Mouse (Mus musculus): ENCODE results near the gene Zfp273. TPM values are rescaled to one million over a fixed set of nuclear protein-coding genes. Genes with fewer than 3 reads are reported as not detected.
A peak's percentile ranks its signal among the peaks of the same experiment; 100 is the strongest.
"Not testable (repeated sequence)": the region's sequence is repeated elsewhere in the genome, so short reads cannot be mapped to it uniquely, and the experiment has no call there.

Gene Zfp273
- polyA plus RNA-seq, 1 experiment from 2014 or later, result 12.1 TPM

DNA sequence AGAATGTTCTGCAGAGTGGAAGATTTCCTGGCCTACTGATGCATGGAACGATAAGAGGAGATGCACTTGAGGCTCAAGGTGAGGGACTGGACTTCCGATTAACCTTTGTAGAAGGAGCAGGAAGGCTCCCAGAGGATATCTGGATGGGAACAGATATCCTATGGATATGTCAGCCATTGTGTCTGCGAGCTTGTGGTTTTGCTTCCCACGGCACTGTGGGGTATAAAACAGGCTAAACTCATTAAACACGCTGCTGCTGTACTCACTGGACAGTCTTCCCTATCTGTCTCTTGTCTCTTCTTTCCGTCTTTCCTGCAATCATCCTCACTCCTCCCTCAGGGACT, 30.2 kb downstream of the Zfp273 start:
- 37% methylated on average over 6 of the region's 6 CpGs for WGBS
- peak; percentile 64; the same call in 1 of the 2 replicates for ATAC-seq (ENCODE audit: low FRiP score)
- H3K4me2 ChIP-seq, result peak overlapping the region; percentile 57
- peaks cover 11% of the 10 kb centered on the region for H3K4me1 ChIP-seq (replicated peaks)
- H3K4me3 ChIP-seq, result peak overlapping the region; percentile 43
- H3K9me3 ChIP-seq, result no peaks in the 10 kb centered on the region
- no peaks in the 10 kb centered on the region for H3K36me3 ChIP-seq
- peak overlapping the region; percentile 68; the same call in 1 of the 2 replicates for H3K9ac ChIP-seq
- H3K27me3 ChIP-seq, result no peaks in the 10 kb centered on the region
- H3K27ac ChIP-seq, result peak overlapping the region; percentile 66; the same call in 1 of the 2 replicates

DNA sequence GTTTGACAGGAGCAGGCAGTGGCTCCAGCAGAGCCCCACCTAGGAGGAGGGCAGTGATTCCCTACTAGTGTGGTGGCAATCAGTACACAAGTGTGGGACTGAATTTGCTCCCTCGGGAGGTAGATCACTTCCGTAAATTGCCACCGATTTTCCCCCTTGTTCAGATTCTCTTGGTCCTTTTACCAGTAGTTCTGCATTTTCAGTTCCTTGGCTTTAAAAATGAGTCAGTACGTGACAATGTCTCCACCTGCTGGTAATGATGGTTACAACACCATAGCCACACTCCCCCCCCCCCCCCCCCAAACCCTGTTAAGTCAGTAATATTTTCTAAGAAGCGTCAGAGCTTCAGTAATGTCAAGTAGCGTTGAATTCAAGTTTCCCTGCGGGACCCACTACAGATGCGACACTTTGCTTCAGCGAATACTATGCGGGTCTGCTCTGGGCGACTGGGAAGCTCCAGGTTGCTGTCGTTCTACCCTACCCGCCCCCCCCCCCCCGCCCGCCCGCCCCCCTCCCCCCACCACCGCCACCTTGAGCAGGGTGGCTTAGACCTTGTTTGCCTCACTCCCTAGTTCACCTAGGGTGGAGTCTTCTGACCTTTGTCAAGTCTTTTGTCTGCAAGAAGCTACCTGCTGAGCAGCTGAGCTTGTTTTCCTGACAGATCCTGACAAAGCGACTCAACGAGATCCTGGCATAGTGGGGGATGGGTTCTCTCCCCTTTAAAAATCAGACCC, 30.7 kb downstream of the Zfp273 start:
- peaks cover 11% of the 10 kb centered on the region for H3K4me1 ChIP-seq (replicated peaks)
- H3K27ac ChIP-seq, result peak overlapping the region; percentile 66; the same call in 1 of the 2 replicates
- H3K4me3 ChIP-seq, result peak overlapping the region; percentile 43
- WGBS, result 0% methylated on average over 15 of the region's 19 CpGs
- peak overlapping the region; percentile 68 for H3K9ac ChIP-seq
- H3K27me3 ChIP-seq, result no peaks in the 10 kb centered on the region
- peak; percentile 89 for ATAC-seq (ENCODE audit: low FRiP score)
- H3K36me3 ChIP-seq, result no peaks in the 10 kb centered on the region
- H3K4me2 ChIP-seq, result peak overlapping the region; percentile 57
- H3K9me3 ChIP-seq, result no peaks in the 10 kb centered on the region

DNA sequence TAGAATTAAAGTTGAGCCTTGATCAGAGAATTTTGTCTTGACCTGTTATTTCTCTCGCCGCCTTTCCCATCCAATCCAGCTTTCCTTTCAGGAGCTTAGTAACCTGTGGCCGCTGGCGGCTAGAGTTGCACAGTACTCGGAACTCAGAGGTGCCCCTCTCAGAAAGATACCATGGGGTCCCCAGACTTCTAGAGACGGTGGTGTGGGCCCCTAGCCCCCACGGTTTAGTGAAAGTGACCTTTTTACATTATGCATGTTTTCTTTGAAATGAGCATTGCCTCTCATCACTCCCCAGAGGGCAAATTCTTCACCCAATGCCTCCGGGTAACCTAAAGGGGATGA, 31.3 kb downstream of the Zfp273 start:
- Histone ChIP-seq H3K27me3 (no peaks in the 10 kb centered on the region), H3K4me2 (peak overlapping the region; percentile 57), H3K9ac (peak overlapping the region; percentile 68), H3K36me3 (no peaks in the 10 kb centered on the region), H3K4me3 (peak overlapping the region; percentile 43), H3K27ac (no peak overlapping the region), H3K4me1 (replicated peaks) (peaks cover 11% of the 10 kb centered on the region), H3K9me3 (no peaks in the 10 kb centered on the region)
- WGBS, result 23% methylated on average over 8 of the region's 8 CpGs
- ATAC-seq (ENCODE audit: low FRiP score), result peak; percentile 76

DNA sequence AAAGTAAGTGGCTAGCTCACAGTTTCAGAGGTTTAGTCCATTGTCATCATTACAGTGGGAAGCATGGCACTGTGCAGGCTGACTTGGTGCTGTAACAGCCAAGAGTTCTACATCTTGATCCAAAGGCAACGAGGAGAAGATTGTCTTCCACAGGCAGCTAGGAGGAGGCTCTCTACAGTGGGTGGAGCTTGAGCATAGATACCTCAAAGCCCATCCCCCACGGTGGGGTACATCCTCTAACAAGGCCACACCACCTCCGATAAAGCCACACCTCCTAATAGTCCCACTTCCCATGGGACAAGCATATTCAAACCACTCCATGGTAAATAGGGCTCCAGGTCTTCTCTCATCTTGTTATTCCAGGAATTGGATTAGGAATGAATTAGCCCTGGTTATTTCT, 36.8 kb downstream of the Zfp273 start:
- H3K36me3 ChIP-seq, result no peaks in the 10 kb centered on the region
- WGBS, result 80% methylated on average over 3 of the region's 3 CpGs
- no peak for ATAC-seq (ENCODE audit: low FRiP score)

DNA sequence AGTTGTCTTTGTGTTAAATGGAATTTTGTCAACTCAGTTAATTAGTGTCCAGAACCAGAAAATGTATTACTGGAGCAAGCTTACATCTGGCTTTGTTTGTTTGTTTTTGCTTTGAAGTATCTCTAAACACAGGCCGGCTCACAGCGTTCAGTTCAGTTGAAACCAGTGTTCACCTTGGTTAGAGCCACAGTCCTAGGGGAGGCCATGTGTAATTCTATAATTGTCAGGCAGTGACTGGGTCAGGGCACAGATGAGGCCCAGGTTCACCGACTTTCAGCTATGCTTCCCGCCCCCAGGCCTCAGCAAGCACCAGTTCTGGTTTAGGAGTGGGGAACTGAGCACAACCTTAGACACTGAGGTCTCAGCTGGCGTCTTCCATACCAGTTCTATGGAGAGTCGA, 39.6 kb downstream of the Zfp273 start:
- H3K4me2 ChIP-seq, result no peak overlapping the region
- H3K4me3 ChIP-seq, result no peak overlapping the region
- H3K27ac ChIP-seq, result no peak overlapping the region
- no peak for ATAC-seq (ENCODE audit: low FRiP score)
- H3K36me3 ChIP-seq, result no peaks in the 10 kb centered on the region
- H3K27me3 ChIP-seq, result no peaks in the 10 kb centered on the region
- no peaks in the 10 kb centered on the region for H3K9me3 ChIP-seq
- H3K4me1 ChIP-seq (replicated peaks), result no peaks in the 10 kb centered on the region
- H3K9ac ChIP-seq, result no peak overlapping the region
- 81% methylated on average over 6 of the region's 6 CpGs for WGBS

More for the DNA sequence above, 36.8 kb downstream of the Zfp273 start:
- H3K4me2 ChIP-seq, result no peak overlapping the region
- no peak overlapping the region for H3K27ac ChIP-seq
- no peak overlapping the region for H3K4me3 ChIP-seq
- H3K9me3 ChIP-seq, result no peaks in the 10 kb centered on the region
- H3K27me3 ChIP-seq, result no peaks in the 10 kb centered on the region
- no peak overlapping the region for H3K9ac ChIP-seq
- H3K4me1 ChIP-seq (replicated peaks), result no peaks in the 10 kb centered on the region

DNA sequence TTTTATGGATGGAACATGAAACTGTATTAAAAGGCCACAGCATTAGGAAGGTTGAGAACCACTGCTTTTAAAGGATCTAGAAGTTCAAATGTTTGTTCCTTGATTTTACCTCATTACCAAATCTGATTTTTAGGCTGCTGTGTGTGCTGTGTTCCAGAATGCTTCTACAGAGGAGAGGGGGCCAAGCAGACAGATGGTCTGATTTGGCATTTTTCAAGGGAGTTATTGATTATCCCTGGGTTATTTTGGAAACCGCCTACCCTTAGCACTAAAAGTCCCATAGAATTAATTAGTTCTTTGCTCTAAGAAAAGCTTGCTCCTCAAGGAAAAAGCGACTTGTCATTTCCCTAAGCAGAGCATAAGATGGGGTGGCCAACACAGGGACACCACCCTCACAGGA, 40.4 kb downstream of the Zfp273 start:
- H3K4me1 ChIP-seq (replicated peaks), result no peaks in the 10 kb centered on the region
- ATAC-seq (ENCODE audit: low FRiP score), result no peak
- no peak overlapping the region for H3K9ac ChIP-seq
- no peak overlapping the region for H3K4me3 ChIP-seq
- no peaks in the 10 kb centered on the region for H3K36me3 ChIP-seq
- H3K4me2 ChIP-seq, result no peak overlapping the region
- 94% methylated on average over 2 of the region's 2 CpGs for WGBS
- no peak overlapping the region for H3K27ac ChIP-seq
- H3K9me3 ChIP-seq, result no peaks in the 10 kb centered on the region
- H3K27me3 ChIP-seq, result no peaks in the 10 kb centered on the region

DNA sequence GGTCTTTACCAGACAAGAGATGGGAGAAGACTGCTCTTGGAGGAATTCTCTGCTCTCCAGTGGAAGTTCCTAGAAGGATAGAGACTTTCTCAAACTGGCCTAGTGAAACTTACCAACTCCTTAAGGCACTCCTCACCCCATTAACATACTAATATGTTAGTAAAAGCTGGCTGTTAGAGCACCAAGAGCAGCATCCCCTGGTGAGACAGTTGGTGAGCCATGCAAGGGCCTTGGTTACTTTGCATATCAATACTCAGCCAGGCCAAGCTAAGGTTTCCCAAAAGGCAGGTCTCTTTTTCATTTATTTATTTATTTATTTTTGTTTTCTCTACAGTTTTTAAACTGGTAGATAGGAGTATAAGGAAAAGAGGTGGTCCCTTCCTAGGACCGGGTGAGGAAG, 43.8 kb downstream of the Zfp273 start:
- H3K4me3 ChIP-seq, result no peak overlapping the region
- no peak overlapping the region for H3K9ac ChIP-seq
- H3K4me2 ChIP-seq, result no peak overlapping the region
- H3K4me1 ChIP-seq (replicated peaks), result no peaks in the 10 kb centered on the region
- no peaks in the 10 kb centered on the region for H3K9me3 ChIP-seq
- 8% methylated on average over 1 of the region's 1 CpGs for WGBS
- H3K36me3 ChIP-seq, result no peaks in the 10 kb centered on the region
- no peaks in the 10 kb centered on the region for H3K27me3 ChIP-seq
- H3K27ac ChIP-seq, result no peak overlapping the region
- no peak for ATAC-seq (ENCODE audit: low FRiP score)

DNA sequence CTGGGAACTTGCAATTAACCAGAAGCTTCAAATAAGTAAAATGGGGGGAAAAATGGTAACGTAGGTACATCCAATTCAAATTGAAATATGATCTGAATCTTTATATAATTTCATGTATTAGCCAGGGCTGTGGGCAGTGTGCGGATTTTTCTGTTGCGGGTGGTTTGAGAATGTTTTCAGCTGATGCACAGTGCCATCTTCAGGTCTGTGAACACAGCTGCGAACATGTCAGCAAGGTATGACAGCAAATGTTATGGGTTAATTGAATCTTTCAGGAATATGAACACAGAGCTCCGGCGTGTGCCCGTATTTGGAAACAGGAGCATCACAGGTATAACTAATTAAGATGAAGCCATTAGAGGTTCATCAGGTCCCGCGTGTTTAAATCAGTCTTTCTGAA, 49.0 kb downstream of the Zfp273 start:
- H3K4me3 ChIP-seq, result no peak overlapping the region
- H3K4me2 ChIP-seq, result no peak overlapping the region
- ATAC-seq (ENCODE audit: low FRiP score), result no peak
- no peak overlapping the region for H3K27ac ChIP-seq
- H3K4me1 ChIP-seq (replicated peaks), result no peaks in the 10 kb centered on the region
- no peaks in the 10 kb centered on the region for H3K36me3 ChIP-seq
- 89% methylated on average over 9 of the region's 9 CpGs for WGBS
- no peaks in the 10 kb centered on the region for H3K9me3 ChIP-seq
- no peaks in the 10 kb centered on the region for H3K27me3 ChIP-seq
- no peak overlapping the region for H3K9ac ChIP-seq

DNA sequence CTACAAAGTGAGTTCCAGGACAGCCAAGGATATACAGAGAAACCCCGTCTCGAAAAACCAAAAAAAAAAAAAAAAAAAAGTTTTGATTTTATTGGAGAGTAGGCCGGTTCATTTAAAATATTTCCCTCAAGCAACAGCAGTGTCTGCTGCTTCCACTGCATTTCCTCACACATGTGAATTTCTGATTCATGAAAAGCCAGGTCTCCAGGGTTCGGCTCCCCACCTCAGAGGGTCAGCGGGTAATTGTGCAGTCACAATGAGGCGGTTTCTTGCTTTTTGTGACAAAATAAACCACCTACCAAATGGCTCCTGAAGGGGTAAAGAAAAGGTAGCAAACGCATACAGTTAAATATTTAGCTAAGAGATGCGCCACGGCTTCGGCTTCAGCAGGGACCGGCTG, 49.5 kb downstream of the Zfp273 start, which contains the start of gene BC048507:
TSS of gene BC048507 (plus strand) at position 301 of the 400 bp plus-strand sequence.
- WGBS, result 83% methylated on average over 11 of the region's 11 CpGs
- no peak for ATAC-seq (ENCODE audit: low FRiP score)
- H3K4me3 ChIP-seq, result no peak within 1 kb of the TSS
- no peak within 1 kb of the TSS for H3K27ac ChIP-seq
- H3K9ac ChIP-seq, result no peak within 1 kb of the TSS
- no peaks in the 10 kb centered on the region for H3K9me3 ChIP-seq
- no peaks in the 10 kb centered on the region for H3K36me3 ChIP-seq
- no peaks in the 10 kb centered on the region for H3K27me3 ChIP-seq
- no peak within 1 kb of the TSS for H3K4me2 ChIP-seq
- no peaks in the 10 kb centered on the region for H3K4me1 ChIP-seq (replicated peaks)

DNA sequence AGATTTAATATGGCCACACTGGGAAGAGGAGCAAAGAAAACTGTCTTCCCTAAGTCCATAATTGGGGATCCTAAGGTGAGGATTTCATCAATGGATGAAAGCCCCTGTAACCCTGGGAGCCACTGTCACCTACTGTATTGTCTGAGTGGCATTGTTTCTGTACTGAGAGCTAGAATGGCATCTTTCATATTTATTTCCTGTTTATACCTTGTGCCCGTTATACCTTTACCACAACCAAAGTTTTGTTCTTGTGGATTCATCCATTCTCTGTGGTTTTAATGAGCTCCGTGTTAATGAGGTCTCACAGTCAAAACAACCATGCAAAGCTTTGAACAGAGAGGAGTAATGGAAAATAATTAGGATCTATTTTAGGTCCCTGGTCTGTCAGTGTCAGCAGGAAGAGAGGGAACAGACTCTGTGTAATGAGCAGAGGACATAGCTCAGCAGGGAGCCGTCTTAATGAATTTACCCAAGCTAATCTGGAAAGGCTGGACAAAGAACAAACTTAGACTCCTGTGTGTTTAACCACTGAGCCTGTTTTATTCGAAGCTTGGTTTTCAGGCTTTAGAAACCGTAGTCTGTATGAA, 51.3 kb downstream of the Zfp273 start:
- Histone ChIP-seq H3K36me3 (no peaks in the 10 kb centered on the region), H3K9me3 (peaks cover 4% of the 10 kb centered on the region; the same call in 1 of the 2 replicates), H3K27me3 (no peaks in the 10 kb centered on the region), H3K4me1 (replicated peaks) (no peaks in the 10 kb centered on the region), H3K27ac (no peak overlapping the region), H3K4me3 (no peak overlapping the region), H3K4me2 (no peak overlapping the region), H3K9ac (no peak overlapping the region)
- ATAC-seq (ENCODE audit: low FRiP score), result no peak
- WGBS, result 66% methylated on average over 5 of the region's 5 CpGs

DNA sequence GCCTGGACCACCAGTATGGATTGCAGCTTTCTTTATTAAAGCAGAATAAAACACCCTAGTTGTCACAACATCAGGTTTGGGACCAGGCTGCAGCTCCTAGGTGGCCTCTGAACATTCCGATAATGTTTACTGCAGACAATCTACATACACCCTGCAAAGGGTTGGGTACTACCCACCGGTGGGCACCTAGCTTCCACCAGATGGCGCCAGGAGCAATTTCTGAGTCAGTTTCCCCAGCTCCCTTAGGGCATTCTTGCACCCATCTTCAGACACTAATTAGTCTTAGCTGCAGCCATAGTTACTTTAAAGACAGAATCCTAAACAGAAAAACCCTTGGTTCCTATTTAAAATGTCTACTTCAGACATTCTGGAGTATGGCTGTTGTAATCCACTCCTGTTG, 54.4 kb downstream of the Zfp273 start:
- no peak overlapping the region for H3K4me3 ChIP-seq
- H3K27me3 ChIP-seq, result no peaks in the 10 kb centered on the region
- H3K27ac ChIP-seq, result no peak overlapping the region
- no peak overlapping the region for H3K9ac ChIP-seq
- 32% methylated on average over 3 of the region's 3 CpGs for WGBS
- H3K4me2 ChIP-seq, result no peak overlapping the region
- no peaks in the 10 kb centered on the region for H3K4me1 ChIP-seq (replicated peaks)
- H3K36me3 ChIP-seq, result no peaks in the 10 kb centered on the region
- H3K9me3 ChIP-seq, result peaks cover 6% of the 10 kb centered on the region; the same call in 1 of the 2 replicates
- ATAC-seq (ENCODE audit: low FRiP score), result no peak

DNA sequence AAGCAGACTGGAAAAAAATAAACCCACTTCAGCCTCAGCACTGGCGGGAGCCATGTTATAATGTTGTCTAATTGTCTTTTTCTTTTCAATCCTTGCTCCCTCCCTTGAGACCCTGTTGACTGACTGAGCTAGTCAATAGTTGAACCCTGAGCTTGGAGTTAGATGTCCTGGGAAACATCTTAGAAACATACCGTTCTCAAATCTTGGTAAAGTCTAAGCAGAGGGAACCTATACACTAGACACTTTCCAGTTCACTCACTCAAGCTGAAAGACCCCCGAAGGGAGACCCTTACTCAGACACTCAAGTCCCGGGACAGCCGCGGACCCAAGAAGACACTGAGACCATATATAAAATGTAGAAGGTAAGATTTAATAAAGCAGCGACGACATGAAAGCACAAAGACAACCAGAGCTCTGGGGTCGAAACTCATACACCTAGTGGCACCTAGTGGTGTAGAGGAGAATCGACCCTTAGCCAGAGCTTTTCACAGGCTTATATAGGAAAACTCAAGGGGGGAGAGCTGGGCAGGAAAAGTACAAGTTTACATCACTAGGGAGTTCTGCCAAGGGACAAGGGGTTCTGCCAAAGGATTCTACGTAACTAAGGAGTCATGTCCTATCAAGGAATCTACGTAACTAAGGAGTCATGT, 62.6 kb downstream of the Zfp273 start:
- not testable (repeated sequence) for H3K27me3 ChIP-seq; H3K4me2 ChIP-seq; H3K9me3 ChIP-seq; H3K9ac ChIP-seq; ATAC-seq (ENCODE audit: low FRiP score); H3K27ac ChIP-seq; H3K36me3 ChIP-seq; H3K4me3 ChIP-seq; H3K4me1 ChIP-seq (replicated peaks)
- WGBS, result 43% methylated on average over 8 of the region's 12 CpGs
